Comparison of ENCODE assay signal across 9 mouse cellular contexts in genomic region chr6:53637356-53638351, GRCm38 (mm10).
DNase-seq lines count a peak whose midpoint lies in the region; ATAC-seq and TF ChIP-seq lines count a peak whose summit lies in the region.
"Had no signal": no experiment of that assay in that cellular context is flagged by ENCODE, and none has a peak within 500 bp of the region (broad histone marks: within the 10 kb centered on the region; RNA-seq: fewer than 3 reads in every experiment).

No protein-coding gene starts in this region.

- H3K27ac ChIP-seq in forebrain, embryonic 13.5 days, result no peak overlapping the region
- no peak overlapping the region for H3K27ac ChIP-seq in forebrain, embryonic 12.5 days
- no peak overlapping the region for H3K27ac ChIP-seq in forebrain, postnatal 0 days (ENCODE audit: low read depth, low read length)
- peak overlapping the region; percentile 50; the same call in 1 of the 2 replicates for H3K27ac ChIP-seq in limb, embryonic 12.5 days

- H3K4me3 ChIP-seq in forebrain, embryonic 13.5 days, result no peak overlapping the region
- no peak overlapping the region for H3K4me3 ChIP-seq in forebrain, embryonic 12.5 days (replicated peaks)
- H3K4me3 ChIP-seq in forebrain, postnatal 0 days (ENCODE audit: low read depth, low read length), result no peak overlapping the region
- no peak overlapping the region for H3K4me3 ChIP-seq in limb, embryonic 12.5 days (replicated peaks)
- H3K4me3 ChIP-seq: myocyte had no signal

- peak; percentile 44; the same call in 1 of the 2 replicates for ATAC-seq in forebrain, embryonic 13.5 days
- ATAC-seq in forebrain, embryonic 12.5 days (ENCODE audit: low FRiP score), result no peak
- ATAC-seq in forebrain, postnatal 0 days, result peak; percentile 64
- ATAC-seq in limb, embryonic 12.5 days (ENCODE audit: insufficient number of reproducible peaks, insufficient read depth, low FRiP score, low TSS enrichment, low read depth), result no peak

- no peak overlapping the region for H3K9ac ChIP-seq in forebrain, embryonic 13.5 days
- H3K9ac ChIP-seq in forebrain, embryonic 12.5 days, result no peak overlapping the region
- no peak overlapping the region for H3K9ac ChIP-seq in forebrain, postnatal 0 days
- H3K9ac ChIP-seq in limb, embryonic 12.5 days (replicated peaks), result no peak overlapping the region

- H3K36me3 ChIP-seq in forebrain, embryonic 13.5 days (ENCODE audit: poor library complexity, severe bottlenecking), result no peaks in the 10 kb centered on the region
- no peaks in the 10 kb centered on the region for H3K36me3 ChIP-seq in forebrain, embryonic 12.5 days (replicated peaks)
- no peaks in the 10 kb centered on the region for H3K36me3 ChIP-seq in forebrain, postnatal 0 days (ENCODE audit: insufficient read depth)
- H3K36me3 ChIP-seq in limb, embryonic 12.5 days, result peaks cover 7% of the 10 kb centered on the region; the same call in 1 of the 2 replicates

- TF ChIP-seq CTCF in forebrain, postnatal 0 days (IDR thresholded peaks at IDR 0.05; ENCODE audit: low read depth), result no peak

- no peak overlapping the region for H3K4me2 ChIP-seq in forebrain, embryonic 13.5 days
- no peak overlapping the region for H3K4me2 ChIP-seq in forebrain, embryonic 12.5 days
- no peak overlapping the region for H3K4me2 ChIP-seq in forebrain, postnatal 0 days (ENCODE audit: low read depth)
- H3K4me2 ChIP-seq in limb, embryonic 12.5 days, result no peak overlapping the region

- peaks cover 49% of the 10 kb centered on the region for H3K4me1 ChIP-seq in forebrain, embryonic 13.5 days
- peaks cover 23% of the 10 kb centered on the region for H3K4me1 ChIP-seq in forebrain, embryonic 12.5 days
- H3K4me1 ChIP-seq in forebrain, postnatal 0 days (ENCODE audit: insufficient read depth), result no peaks in the 10 kb centered on the region
- peaks cover 45% of the 10 kb centered on the region for H3K4me1 ChIP-seq in limb, embryonic 12.5 days (replicated peaks)

- no peaks in the 10 kb centered on the region for H3K27me3 ChIP-seq in forebrain, embryonic 13.5 days
- no peaks in the 10 kb centered on the region for H3K27me3 ChIP-seq in forebrain, embryonic 12.5 days
- H3K27me3 ChIP-seq in forebrain, postnatal 0 days (ENCODE audit: insufficient read depth, low read length), result no peaks in the 10 kb centered on the region
- H3K27me3 ChIP-seq in limb, embryonic 12.5 days, result no peaks in the 10 kb centered on the region

- 57% methylated on average over 13 of the region's 13 CpGs for WGBS in forebrain, embryonic 13.5 days
- 74% methylated on average over 13 of the region's 13 CpGs for WGBS in forebrain, embryonic 12.5 days
- WGBS in forebrain, postnatal 0 days, result 35% methylated on average over 13 of the region's 13 CpGs
- 69% methylated on average over 13 of the region's 13 CpGs for WGBS in limb, embryonic 12.5 days

- DNase-seq in adipocyte (ENCODE audit: low spot score), result peak; percentile 24
- DNase-seq in forebrain, postnatal 0 days, result no peak
- DNase-seq in testis, postnatal 14 days (ENCODE audit: low spot score), result no peak
- no peak for DNase-seq in embryo, embryonic 11 days
- no peak for DNase-seq in lung, postnatal 36 days

- no peaks in the 10 kb centered on the region for H3K9me3 ChIP-seq in forebrain, embryonic 13.5 days (replicated peaks)
- H3K9me3 ChIP-seq in forebrain, embryonic 12.5 days, result no peaks in the 10 kb centered on the region
- H3K9me3 ChIP-seq in forebrain, postnatal 0 days (ENCODE audit: low read length), result no peaks in the 10 kb centered on the region
- no peaks in the 10 kb centered on the region for H3K9me3 ChIP-seq in limb, embryonic 12.5 days

Comparison
In these comparisons a context has a peak if more than half of its experiments do, and no peak if none do; other contexts are left out.
1. ATAC-seq: peak in forebrain, embryonic 13.5 days (single experiment) and forebrain, postnatal 0 days (single experiment); none in forebrain, embryonic 12.5 days (single experiment) and limb, embryonic 12.5 days (single experiment).